Mouse (Mus musculus) liver, postnatal 0 days (tissue): Measurements from ENCODE around the gene Sez6l. TPM values are rescaled to one million over a fixed set of nuclear protein-coding genes. Genes with fewer than 3 reads are reported as not detected.
A peak's percentile ranks its signal among the peaks of the same experiment; 100 is the strongest.

ENCODE experiments used
- ATAC-seq: fragments of 200-750 bp; cut with Nextera tagmentation; 2 replicates; pipeline ENCODE4 v1.8.0; 2017; ENCODE audit warnings: mild to moderate bottlenecking, moderate library complexity
- DNase-seq: peaks from one replicate; pipeline ENCODE4 v3.0.0-alpha.2; 2016
- H3K27ac ChIP-seq: fragments of 300-500 bp; sonication (generic); 2 replicates; pipeline ENCODE4 v1.5.1; 2014; ENCODE audit warnings: antibody characterized with exemption, moderate library complexity, mild to moderate bottlenecking, low read depth
- H3K27me3 ChIP-seq: fragments of 300-500 bp; sonication (generic); 2 replicates; pipeline ENCODE4 v1.6.1; 2014; ENCODE audit warnings: low read length, control low read depth, mixed read lengths; ENCODE audit not compliant: insufficient read depth
- H3K36me3 ChIP-seq: fragments of 300-500 bp; sonication (generic); replicated peaks from 2 replicates; pipeline ENCODE4 v1.6.1; 2014; ENCODE audit warnings: mild to moderate bottlenecking, control low read depth, low read length, moderate library complexity, mixed read lengths; ENCODE audit not compliant: insufficient read depth
- H3K4me1 ChIP-seq: fragments of 300-500 bp; sonication (generic); 2 replicates; pipeline ENCODE4 v1.6.1; 2014; ENCODE audit warnings: antibody characterized with exemption, mild to moderate bottlenecking, control low read depth; ENCODE audit not compliant: insufficient read depth
- H3K4me2 ChIP-seq: fragments of 300-500 bp; sonication (generic); 2 replicates; pipeline ENCODE4 v1.6.1; 2014; ENCODE audit warnings: low read depth, mild to moderate bottlenecking, low read length, moderate library complexity, mixed read lengths
- H3K4me3 ChIP-seq: fragments of 300-500 bp; sonication (generic); 2 replicates; pipeline ENCODE4 v1.5.1; 2014; ENCODE audit warnings: low read depth, low read length
- H3K9ac ChIP-seq: fragments of 300-500 bp; sonication (generic); replicated peaks from 2 replicates; pipeline ENCODE4 v1.6.1; 2014; ENCODE audit warnings: mild to moderate bottlenecking, moderate library complexity
- H3K9me3 ChIP-seq: fragments of 300-500 bp; sonication (generic); 2 replicates; pipeline ENCODE4 v1.6.1; 2016; ENCODE audit warnings: mild to moderate bottlenecking, control low read depth, low read length, mixed read lengths
- CTCF ChIP-seq: sonication (generic); IDR thresholded peaks from 2 replicates; pipeline ENCODE4 v1.5.1; 2016; ENCODE audit warnings: antibody characterized with exemption, low read depth
- EP300 ChIP-seq: IDR thresholded peaks from 2 replicates; pipeline ENCODE4 v1.6.1; 2016; ENCODE audit warnings: antibody characterized with exemption, low read depth, mild to moderate bottlenecking
- WGBS: fragments of 180-500 bp; shearing (Covaris S2); extraction: QIAGEN DNeasy Blood & Tissue Kit; methylation state at CpG from one replicate; pipeline ENCODE4 v1.1.7; 2014; ENCODE audit not compliant: insufficient replicate concordance; 5-methylcytosine and 5-hydroxymethylcytosine counted together
- polyA plus RNA-seq: library from polyadenylated mRNA; unstranded; fragments of >200 nt; fragmentation: Nextera tagmentation; extraction: Ambion mirVana; gene quantifications from 2 replicates; pipeline ENCODE4 v1.2.1, GENCODE M21; 2015

Sez6l gene
- polyA plus RNA-seq, 1 experiment from 2014 or later: not detected

- no peak for TF ChIP-seq CTCF
- TF ChIP-seq EP300: no peak
- ATAC-seq (no peak), DNase-seq (no peak)
- Histone ChIP-seq H3K27me3 (peaks cover 58% of the 10 kb centered on the region), H3K9ac (no peak overlapping the region), H3K27ac (no peak overlapping the region), H3K9me3 (no peaks in the 10 kb centered on the region), H3K4me1 (no peaks in the 10 kb centered on the region; the same call in 1 of the 2 replicates), H3K4me3 (no peak overlapping the region), H3K4me2 (no peak overlapping the region), H3K36me3 (no peaks in the 10 kb centered on the region)
- 73% methylated on average over 18 of the region's 18 CpGs for WGBS
Observed at GRCm38 (mm10) chr5:112396066-112396465, 180.9 kb downstream of the Sez6l start.

- ATAC-seq (no peak), DNase-seq (no peak)
- TF ChIP-seq CTCF (no peak), EP300 (no peak)
- H3K9me3 ChIP-seq: no peaks in the 10 kb centered on the region
- peak within 1 kb of the TSS; percentile 39 for H3K4me3 ChIP-seq
- H3K27ac ChIP-seq: no peak within 1 kb of the TSS
- no peak within 1 kb of the TSS; the same call in 1 of the 2 replicates for H3K9ac ChIP-seq
- WGBS: 5% methylated on average over 39 of the region's 67 CpGs
- peak within 1 kb of the TSS; percentile 66 for H3K4me2 ChIP-seq
- H3K4me1 ChIP-seq: no peaks in the 10 kb centered on the region; the same call in 1 of the 2 replicates
- H3K27me3 ChIP-seq: peaks cover 58% of the 10 kb centered on the region
- H3K36me3 ChIP-seq: no peaks in the 10 kb centered on the region
Observed at GRCm38 (mm10) chr5:112394779-112395443, 182.1 kb downstream of the Sez6l start, which contains the start of gene Asphd2. Asphd2 (minus strand) TSS chr5:112394866.

GRCm38 (mm10) chr5:112394415-112394763, 182.6 kb downstream of the Sez6l start:
- ATAC-seq (no peak), DNase-seq (no peak)
- H3K4me2 ChIP-seq: peak overlapping the region; percentile 66
- H3K9ac ChIP-seq: no peak overlapping the region
- 6% methylated on average over 9 of the region's 28 CpGs for WGBS
- H3K36me3 ChIP-seq: no peaks in the 10 kb centered on the region
- TF ChIP-seq EP300 (no peak), CTCF (no peak)
- peaks cover 58% of the 10 kb centered on the region for H3K27me3 ChIP-seq
- no peaks in the 10 kb centered on the region for H3K9me3 ChIP-seq
- H3K4me1 ChIP-seq: no peaks in the 10 kb centered on the region; the same call in 1 of the 2 replicates
- H3K4me3 ChIP-seq: peak overlapping the region; percentile 39; the same call in 1 of the 2 replicates
- H3K27ac ChIP-seq: no peak overlapping the region

- ATAC-seq: no peak
- H3K9ac ChIP-seq: no peak overlapping the region
- WGBS: 16% methylated on average over 18 of the region's 18 CpGs
Observed at GRCm38 (mm10) chr5:112393741-112394414, 183.1 kb downstream of the Sez6l start.

GRCm38 (mm10) chr5:112391676-112392323, 185.2 kb downstream of the Sez6l start:
- H3K4me3 ChIP-seq: no peak overlapping the region
- TF ChIP-seq CTCF (no peak), EP300 (no peak)
- no peak overlapping the region for H3K4me2 ChIP-seq
- DNase-seq (no peak), ATAC-seq (no peak)
- 62% methylated on average over 27 of the region's 27 CpGs for WGBS
- peaks cover 51% of the 10 kb centered on the region for H3K27me3 ChIP-seq
- no peak overlapping the region for H3K27ac ChIP-seq
- H3K9me3 ChIP-seq: no peaks in the 10 kb centered on the region
- H3K4me1 ChIP-seq: no peaks in the 10 kb centered on the region; the same call in 1 of the 2 replicates
- no peak overlapping the region for H3K9ac ChIP-seq
- H3K36me3 ChIP-seq: no peaks in the 10 kb centered on the region

More at GRCm38 (mm10) chr5:112393741-112394414, 183.1 kb downstream of the Sez6l start:
- H3K4me2 ChIP-seq: 0 out of 2 replicates have a peak overlapping the region, but pooled peaks have one; percentile 66
- peaks cover 58% of the 10 kb centered on the region for H3K27me3 ChIP-seq
- no peak overlapping the region for H3K4me3 ChIP-seq
- DNase-seq: no peak
- H3K4me1 ChIP-seq: no peaks in the 10 kb centered on the region; the same call in 1 of the 2 replicates
- no peak for TF ChIP-seq EP300
- TF ChIP-seq CTCF: no peak
- no peaks in the 10 kb centered on the region for H3K9me3 ChIP-seq
- H3K36me3 ChIP-seq: no peaks in the 10 kb centered on the region
- no peak overlapping the region for H3K27ac ChIP-seq

GRCm38 (mm10) chr5:112391002-112391401, 186.0 kb downstream of the Sez6l start:
- TF ChIP-seq CTCF (no peak), EP300 (no peak)
- no peaks in the 10 kb centered on the region; the same call in 1 of the 2 replicates for H3K4me1 ChIP-seq
- WGBS: 46% methylated on average over 16 of the region's 16 CpGs
- H3K27me3 ChIP-seq: peaks cover 45% of the 10 kb centered on the region
- no peak overlapping the region for H3K9ac ChIP-seq
- H3K4me2 ChIP-seq: no peak overlapping the region
- H3K9me3 ChIP-seq: no peaks in the 10 kb centered on the region
- ATAC-seq (no peak), DNase-seq (no peak)
- H3K36me3 ChIP-seq: no peaks in the 10 kb centered on the region
- no peak overlapping the region for H3K27ac ChIP-seq
- H3K4me3 ChIP-seq: no peak overlapping the region
